Mouse (Mus musculus) WW6 (cell line): ENCODE data around the gene Gtf2a1l.
A peak's percentile ranks its signal among the peaks of the same experiment; 100 is the strongest.

Experiments
- DNase-seq: peaks from one replicate; pipeline ENCODE4 v3.0.0-alpha.2; 2013; ENCODE audit warnings: low read depth, low spot score

Gtf2a1l gene

GRCm38 (mm10) chr17:88668452-88668851 is at the start of gene Gtf2a1l:
Gene Gtf2a1l (plus strand): TSS chr17:88668660.
- DNase-seq, result peak; percentile 40

GRCm38 (mm10) chr17:88620935-88621334 is 47.5 kb upstream of the Gtf2a1l start:
- no peak for DNase-seq

- no peak for DNase-seq
These were observed 47.1 kb upstream of the Gtf2a1l start for GRCm38 (mm10) chr17:88621374-88621773.

- DNase-seq, result no peak
These were observed 45.7 kb upstream of the Gtf2a1l start for GRCm38 (mm10) chr17:88622711-88623110.

GRCm38 (mm10) chr17:88624386-88624785 is 44.1 kb upstream of the Gtf2a1l start:
- no peak for DNase-seq

- DNase-seq, result no peak
These were observed 43.1 kb upstream of the Gtf2a1l start for GRCm38 (mm10) chr17:88625350-88625749.

GRCm38 (mm10) chr17:88625931-88626330 is 42.5 kb upstream of the Gtf2a1l start:
- DNase-seq, result no peak

GRCm38 (mm10) chr17:88626347-88626811 is 42.1 kb upstream of the Gtf2a1l start:
- DNase-seq, result no peak

GRCm38 (mm10) chr17:88627150-88627549 is 41.3 kb upstream of the Gtf2a1l start:
- DNase-seq, result no peak

GRCm38 (mm10) chr17:88628676-88629380 is 39.6 kb upstream of the Gtf2a1l start:
- DNase-seq, result no peak

- no peak for DNase-seq
These were observed 39.1 kb upstream of the Gtf2a1l start for GRCm38 (mm10) chr17:88629381-88629759.

GRCm38 (mm10) chr17:88629931-88630553 is 38.4 kb upstream of the Gtf2a1l start:
- no peak for DNase-seq

GRCm38 (mm10) chr17:88630554-88630948 is 37.9 kb upstream of the Gtf2a1l start:
- no peak for DNase-seq

GRCm38 (mm10) chr17:88632631-88633030 is 35.8 kb upstream of the Gtf2a1l start:
- DNase-seq, result no peak

GRCm38 (mm10) chr17:88636076-88636475 is 32.4 kb upstream of the Gtf2a1l start:
- DNase-seq, result no peak

- DNase-seq, result no peak
These were observed 31.9 kb upstream of the Gtf2a1l start for GRCm38 (mm10) chr17:88636587-88636986.

GRCm38 (mm10) chr17:88641012-88641411 is 27.4 kb upstream of the Gtf2a1l start:
- no peak for DNase-seq

- no peak for DNase-seq
These were observed 26.6 kb upstream of the Gtf2a1l start for GRCm38 (mm10) chr17:88641836-88642235.

GRCm38 (mm10) chr17:88644876-88645275 is 23.6 kb upstream of the Gtf2a1l start:
- DNase-seq, result no peak

- DNase-seq, result no peak
These were observed 23.2 kb upstream of the Gtf2a1l start for GRCm38 (mm10) chr17:88645299-88645698.

- DNase-seq, result no peak
These were observed 21.3 kb upstream of the Gtf2a1l start for GRCm38 (mm10) chr17:88647149-88647548.

GRCm38 (mm10) chr17:88652010-88652409 is 16.4 kb upstream of the Gtf2a1l start:
- DNase-seq, result no peak

GRCm38 (mm10) chr17:88652702-88653374 is 15.6 kb upstream of the Gtf2a1l start:
- peak; percentile 61 for DNase-seq
